Mouse (Mus musculus) neutrophil, adult 59 days (primary cell): Measurements from ENCODE around the gene Nectin4. TPM values are rescaled to one million over a fixed set of nuclear protein-coding genes. Genes with fewer than 3 reads are reported as not detected.

Experiments used
- total RNA-seq, 2 experiments: library from RNA; stranded (reverse); gene quantifications; 1 replicate in 1 of 2; 2 replicates in 1 of 2; pipeline ENCODE4 v1.2.4; 2023

Nectin4 gene
- total RNA-seq, result 1 to 10 TPM; 2.0 to 2.2 TPM

GRCm38 (mm10) chr1:171369845-171370556 is at the start of gene Nectin4:
Gene Nectin4 (plus strand): TSS chr1:171370099.

GRCm38 (mm10) chr1:171328839-171329432 is 41.0 kb upstream of the Nectin4 start, which contains the start of gene Dedd:
Gene Dedd (plus strand): TSS chr1:171329145.

GRCm38 (mm10) chr1:171345225-171346094 is 24.4 kb upstream of the Nectin4 start, which contains the start of the genes Nit1 and Pfdn2:
Gene Nit1 (minus strand): TSS chr1:171345646.
Gene Pfdn2 (plus strand): TSS chr1:171345670.

GRCm38 (mm10) chr1:171360656-171361055 is 9.2 kb upstream of the Nectin4 start, which contains the start of gene Klhdc9:
Gene Klhdc9 (minus strand): TSS chr1:171360798.

GRCm38 (mm10) chr1:171388376-171389102 is 18.6 kb downstream of the Nectin4 start, which contains the start of gene Arhgap30:
Gene Arhgap30 (plus strand): TSS chr1:171388954.

GRCm38 (mm10) chr1:171410947-171411484 is 41.1 kb downstream of the Nectin4 start, which contains the start of gene Usf1:
Gene Usf1 (plus strand): TSS chr1:171411313.

GRCm38 (mm10) chr1:171418660-171419059 is 48.8 kb downstream of the Nectin4 start, which contains the start of gene Tstd1:
Gene Tstd1 (plus strand): TSS chr1:171418872.

GRCm38 (mm10) chr1:171437264-171438013 is 67.5 kb downstream of the Nectin4 start, which contains the start of gene F11r:
Gene F11r (plus strand): TSS chr1:171437535.

Other genes with a start within 250 kb of the Nectin4 start
- gene Sdhc, start 219.5 kb upstream of the Nectin4 start, total RNA-seq, result 100 to 1,000 TPM in 1 of 2 experiments, 10 to 100 TPM in 1; 76.6 to 106 TPM
- not detected for gene Mpz, start 219.4 kb upstream of the Nectin4 start, total RNA-seq
- gene Pcp4l1, start 173.8 kb upstream of the Nectin4 start, total RNA-seq, result 1 to 10 TPM in 1 of 2 experiments, under 1 TPM in 1; 0.29 to 1.4 TPM
- gene Nr1i3, start 156.1 kb upstream of the Nectin4 start, total RNA-seq, result not detected
- 10 to 100 TPM; 11.9 to 16.4 TPM for gene Tomm40l, start 147.6 kb upstream of the Nectin4 start, total RNA-seq
- under 1 TPM in 1 of 2 experiments, not detected in 1; 0.89 TPM for gene Apoa2, start 145.0 kb upstream of the Nectin4 start, total RNA-seq
- 1,000 to 10,000 TPM; 1,085 to 1,124 TPM for gene Fcer1g, start 135.7 kb upstream of the Nectin4 start, total RNA-seq
- not detected for gene Adamts4, start 119.7 kb upstream of the Nectin4 start, total RNA-seq
- 10 to 100 TPM; 84.6 to 99.7 TPM for gene Ndufs2, start 118.7 kb upstream of the Nectin4 start, total RNA-seq
- gene B4galt3, start 99.8 kb upstream of the Nectin4 start, total RNA-seq, result 100 to 1,000 TPM; 120 to 134 TPM
- gene Ppox, start 88.9 kb upstream of the Nectin4 start, total RNA-seq, result 10 to 100 TPM; 69.2 to 78.0 TPM
- 10 to 100 TPM; 29.5 to 31.1 TPM for gene Usp21, start 82.1 kb upstream of the Nectin4 start, total RNA-seq
- gene Ufc1, start 75.1 kb upstream of the Nectin4 start, total RNA-seq, result 10 to 100 TPM; 47.2 to 51.2 TPM
- gene Dedd, start 41.0 kb upstream of the Nectin4 start, total RNA-seq, result 10 to 100 TPM; 23.5 to 25.8 TPM
- gene Nit1, start 24.5 kb upstream of the Nectin4 start, total RNA-seq, result 10 to 100 TPM; 18.9 to 24.2 TPM
- gene Pfdn2, start 24.4 kb upstream of the Nectin4 start, total RNA-seq, result 10 to 100 TPM; 27.1 to 34.4 TPM
- gene Klhdc9, start 9.3 kb upstream of the Nectin4 start, total RNA-seq, result under 1 TPM; 0.22 to 0.40 TPM
- 100 to 1,000 TPM; 245 to 251 TPM for gene Arhgap30, start 18.9 kb downstream of the Nectin4 start, total RNA-seq
- gene Usf1, start 41.2 kb downstream of the Nectin4 start, total RNA-seq, result 100 to 1,000 TPM in 1 of 2 experiments, 10 to 100 TPM in 1; 85.6 to 108 TPM
- gene Tstd1, start 48.8 kb downstream of the Nectin4 start, total RNA-seq, result 1 to 10 TPM; 4.4 TPM
- gene F11r, start 67.4 kb downstream of the Nectin4 start, total RNA-seq, result under 1 TPM; 0.20 to 0.31 TPM
- 1 to 10 TPM; 6.6 to 7.3 TPM for gene Alyref2, start 133.4 kb downstream of the Nectin4 start, total RNA-seq
- gene Itln1, start 165.2 kb downstream of the Nectin4 start, total RNA-seq, result not detected
- 1 to 10 TPM; 7.6 to 8.0 TPM for gene Cd244a, start 189.1 kb downstream of the Nectin4 start, total RNA-seq
- gene Ly9, start 237.3 kb downstream of the Nectin4 start, total RNA-seq, result 10 to 100 TPM; 16.8 to 24.0 TPM